Mouse (Mus musculus): ENCODE measurements around the gene Stat3. TPM values are rescaled to one million over a fixed set of nuclear protein-coding genes. Genes with fewer than 3 reads are reported as not detected.
A peak's percentile ranks its signal among the peaks of the same experiment; 100 is the strongest.

Stat3 gene
- polyA plus RNA-seq, 1 experiment, result 65.1 TPM

- Histone ChIP-seq H3K4me1 (ENCODE audit: control insufficient read depth, insufficient read depth, insufficient read length) (peaks cover 8% of the 10 kb centered on the region), H3K4me3 (ENCODE audit: extremely low read depth, insufficient read depth, insufficient read length) (peak within 1 kb of the TSS; percentile 54; the same call in 1 of the 2 replicates), H3K27ac (ENCODE audit: insufficient read depth, low read length) (peak within 1 kb of the TSS; percentile 17), H3K36me3 (ENCODE audit: control insufficient read depth, insufficient read depth, low read length) (no peaks in the 10 kb centered on the region), H3K27me3 (ENCODE audit: control insufficient read depth, insufficient read depth, low read length) (peaks cover 18% of the 10 kb centered on the region)
- no peak; the same call in 1 of the 2 replicates for TF ChIP-seq POLR2A (IDR thresholded peaks at IDR 0.05; ENCODE audit: low read depth, low read length)
- no peak for TF ChIP-seq CTCF (IDR thresholded peaks at IDR 0.05; ENCODE audit: extremely low read depth, insufficient read depth, insufficient read length, insufficient replicate concordance)
- 11% methylated on average over 20 of the region's 20 CpGs for WGBS
- DNase-seq (ENCODE audit: low read depth in 1 of 2, low spot score in 2 of 2), result peak in 1 of 2 experiments; percentile 39
Observed at GRCm38 (mm10) chr11:100970557-100970937, 31.2 kb upstream of the Stat3 start, which contains the start of gene Cavin1. Gene Cavin1 (minus strand): TSS chr11:100970887.

GRCm38 (mm10) chr11:100969744-100970556, 30.6 kb upstream of the Stat3 start:
- no peak for DNase-seq (ENCODE audit: low read depth in 1 of 2, low spot score in 2 of 2)
- Histone ChIP-seq H3K4me1 (ENCODE audit: control insufficient read depth, insufficient read depth, insufficient read length) (peaks cover 8% of the 10 kb centered on the region), H3K4me3 (ENCODE audit: extremely low read depth, insufficient read depth, insufficient read length) (peak overlapping the region; percentile 54), H3K27me3 (ENCODE audit: control insufficient read depth, insufficient read depth, low read length) (peaks cover 18% of the 10 kb centered on the region), H3K27ac (ENCODE audit: insufficient read depth, low read length) (peak overlapping the region; percentile 17), H3K36me3 (ENCODE audit: control insufficient read depth, insufficient read depth, low read length) (no peaks in the 10 kb centered on the region)
- TF ChIP-seq POLR2A (IDR thresholded peaks at IDR 0.05; ENCODE audit: low read depth, low read length), result no peak
- TF ChIP-seq CTCF (IDR thresholded peaks at IDR 0.05; ENCODE audit: extremely low read depth, insufficient read depth, insufficient read length, insufficient replicate concordance), result no peak
- WGBS, result 1% methylated on average over 65 of the region's 65 CpGs

- Histone ChIP-seq H3K4me1 (ENCODE audit: control insufficient read depth, insufficient read depth, insufficient read length) (peaks cover 8% of the 10 kb centered on the region), H3K27ac (ENCODE audit: insufficient read depth, low read length) (peak overlapping the region; percentile 17; the same call in 1 of the 2 replicates), H3K36me3 (ENCODE audit: control insufficient read depth, insufficient read depth, low read length) (no peaks in the 10 kb centered on the region), H3K27me3 (ENCODE audit: control insufficient read depth, insufficient read depth, low read length) (peaks cover 18% of the 10 kb centered on the region), H3K4me3 (ENCODE audit: extremely low read depth, insufficient read depth, insufficient read length) (peak overlapping the region; percentile 54)
- WGBS, result 10% methylated on average over 35 of the region's 35 CpGs
- no peak for DNase-seq (ENCODE audit: low read depth in 1 of 2, low spot score in 2 of 2)
- TF ChIP-seq CTCF (IDR thresholded peaks at IDR 0.05; ENCODE audit: extremely low read depth, insufficient read depth, insufficient read length, insufficient replicate concordance), result no peak
- TF ChIP-seq POLR2A (IDR thresholded peaks at IDR 0.05; ENCODE audit: low read depth, low read length), result no peak
Observed at GRCm38 (mm10) chr11:100969189-100969743, 29.9 kb upstream of the Stat3 start.

- no peak for TF ChIP-seq POLR2A (IDR thresholded peaks at IDR 0.05; ENCODE audit: low read depth, low read length)
- no peak for TF ChIP-seq CTCF (IDR thresholded peaks at IDR 0.05; ENCODE audit: extremely low read depth, insufficient read depth, insufficient read length, insufficient replicate concordance)
- DNase-seq (ENCODE audit: low read depth in 1 of 2, low spot score in 2 of 2), result no peak
- H3K36me3 ChIP-seq (ENCODE audit: control insufficient read depth, insufficient read depth, low read length), result no peaks in the 10 kb centered on the region
- peaks cover 18% of the 10 kb centered on the region for H3K27me3 ChIP-seq (ENCODE audit: control insufficient read depth, insufficient read depth, low read length)
- no peak overlapping the region for H3K27ac ChIP-seq (ENCODE audit: insufficient read depth, low read length)
- H3K4me3 ChIP-seq (ENCODE audit: extremely low read depth, insufficient read depth, insufficient read length), result no peak overlapping the region
- WGBS, result 87% methylated on average over 5 of the region's 5 CpGs
- H3K4me1 ChIP-seq (ENCODE audit: control insufficient read depth, insufficient read depth, insufficient read length), result peaks cover 8% of the 10 kb centered on the region
Observed at GRCm38 (mm10) chr11:100968501-100968900, 29.2 kb upstream of the Stat3 start.

GRCm38 (mm10) chr11:100967881-100968420, 28.6 kb upstream of the Stat3 start:
- 88% methylated on average over 5 of the region's 5 CpGs for WGBS
- Histone ChIP-seq H3K36me3 (ENCODE audit: control insufficient read depth, insufficient read depth, low read length) (no peaks in the 10 kb centered on the region), H3K27me3 (ENCODE audit: control insufficient read depth, insufficient read depth, low read length) (peaks cover 18% of the 10 kb centered on the region), H3K27ac (ENCODE audit: insufficient read depth, low read length) (no peak overlapping the region), H3K4me3 (ENCODE audit: extremely low read depth, insufficient read depth, insufficient read length) (no peak overlapping the region), H3K4me1 (ENCODE audit: control insufficient read depth, insufficient read depth, insufficient read length) (peaks cover 8% of the 10 kb centered on the region)
- no peak for DNase-seq (ENCODE audit: low read depth in 1 of 2, low spot score in 2 of 2)
- no peak for TF ChIP-seq CTCF (IDR thresholded peaks at IDR 0.05; ENCODE audit: extremely low read depth, insufficient read depth, insufficient read length, insufficient replicate concordance)
- no peak for TF ChIP-seq POLR2A (IDR thresholded peaks at IDR 0.05; ENCODE audit: low read depth, low read length)

GRCm38 (mm10) chr11:100967376-100967775, 28.0 kb upstream of the Stat3 start:
- DNase-seq (ENCODE audit: low read depth in 1 of 2, low spot score in 2 of 2), result no peak
- Histone ChIP-seq H3K4me1 (ENCODE audit: control insufficient read depth, insufficient read depth, insufficient read length) (peaks cover 8% of the 10 kb centered on the region), H3K4me3 (ENCODE audit: extremely low read depth, insufficient read depth, insufficient read length) (no peak overlapping the region), H3K36me3 (ENCODE audit: control insufficient read depth, insufficient read depth, low read length) (no peaks in the 10 kb centered on the region), H3K27ac (ENCODE audit: insufficient read depth, low read length) (no peak overlapping the region), H3K27me3 (ENCODE audit: control insufficient read depth, insufficient read depth, low read length) (peaks cover 18% of the 10 kb centered on the region)
- TF ChIP-seq CTCF (IDR thresholded peaks at IDR 0.05; ENCODE audit: extremely low read depth, insufficient read depth, insufficient read length, insufficient replicate concordance), result no peak
- TF ChIP-seq POLR2A (IDR thresholded peaks at IDR 0.05; ENCODE audit: low read depth, low read length), result no peak
- 82% methylated on average over 5 of the region's 5 CpGs for WGBS
